15 mouse cellular contexts compared by ENCODE assay signal in the genomic region with DNA sequence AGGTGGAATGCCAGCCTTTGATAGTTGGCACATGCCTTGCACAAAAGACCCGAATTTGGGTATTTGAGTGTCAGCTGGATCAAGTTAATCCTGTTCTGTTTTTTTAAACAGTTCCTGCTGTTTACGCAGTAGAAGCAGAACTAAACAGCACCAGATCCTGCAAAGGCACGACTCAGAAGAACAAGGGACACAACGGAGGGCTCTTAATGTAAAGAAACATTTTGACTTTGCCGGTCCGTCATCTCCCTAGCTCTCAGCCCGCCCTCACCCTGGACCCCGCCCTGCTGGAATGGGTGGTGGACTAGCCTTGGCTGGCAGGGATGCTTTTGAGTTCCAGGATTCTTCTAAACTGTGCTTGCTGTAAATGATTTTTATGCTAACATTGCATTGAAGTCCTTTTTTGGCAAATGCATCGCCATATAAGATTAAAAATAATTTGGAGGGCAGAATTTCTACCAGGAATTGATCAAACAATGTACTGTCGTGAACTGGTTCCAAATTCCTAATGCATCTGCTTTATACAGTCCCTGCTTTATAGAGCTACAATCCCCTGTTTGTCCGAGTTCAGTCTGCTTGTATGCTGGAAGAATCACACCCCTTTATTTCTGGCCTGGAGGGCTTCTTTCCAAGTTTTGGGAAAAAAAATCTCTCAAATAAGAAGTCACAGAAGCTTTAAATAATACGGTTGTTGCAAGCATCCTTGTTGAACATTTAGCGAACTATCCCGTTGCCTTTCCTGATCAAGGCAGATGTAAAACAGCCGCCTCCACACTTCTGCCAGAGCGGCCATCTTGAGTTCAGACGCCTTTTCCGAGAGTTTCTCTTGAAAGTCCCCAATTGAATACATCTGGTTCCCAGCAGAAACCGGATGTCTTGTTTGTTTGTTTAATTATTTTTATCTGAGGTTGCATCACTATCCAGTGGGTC.
DNase-seq lines count a peak whose midpoint lies in the region; ATAC-seq lines count a peak whose summit lies in the region.
"Had no signal": no experiment of that assay in that cellular context is flagged by ENCODE, and none has a peak within 500 bp of the region (broad histone marks: within the 10 kb centered on the region; RNA-seq: fewer than 3 reads in every experiment).

No protein-coding gene starts in this region.

- H3K27ac ChIP-seq in limb, embryonic 13.5 days = no peak overlapping the region
- H3K27ac ChIP-seq in limb, embryonic 10.5 days = no peak overlapping the region; the same call in 1 of the 2 replicates
- H3K27ac ChIP-seq in forebrain, embryonic 15.5 days (replicated peaks) = no peak overlapping the region
- H3K27ac ChIP-seq: forebrain, embryonic 10.5 days; heart, embryonic 15.5 days; limb, embryonic 12.5 days had no signal

- intact Hi-C loops in heart, postnatal 10 days (cut with DNase I) = no loop called here

- WGBS in limb, embryonic 13.5 days = 54% methylated on average over 19 of the region's 19 CpGs
- WGBS in limb, embryonic 10.5 days = 78% methylated on average over 19 of the region's 19 CpGs
- WGBS in forebrain, embryonic 15.5 days = 65% methylated on average over 19 of the region's 19 CpGs

- H3K4me3 ChIP-seq in limb, embryonic 13.5 days = no peak overlapping the region
- no peak overlapping the region for H3K4me3 ChIP-seq in limb, embryonic 10.5 days
- H3K4me3 ChIP-seq in forebrain, embryonic 15.5 days = no peak overlapping the region
- H3K4me3 ChIP-seq: forebrain, embryonic 10.5 days; heart, embryonic 15.5 days; limb, embryonic 12.5 days had no signal

- no peaks in the 10 kb centered on the region for H3K36me3 ChIP-seq in limb, embryonic 13.5 days
- H3K36me3 ChIP-seq in limb, embryonic 10.5 days = no peaks in the 10 kb centered on the region
- no peaks in the 10 kb centered on the region for H3K36me3 ChIP-seq in forebrain, embryonic 15.5 days
- H3K36me3 ChIP-seq: forebrain, embryonic 10.5 days; heart, embryonic 15.5 days; limb, embryonic 12.5 days had no signal

- no peak for ATAC-seq in limb, embryonic 13.5 days (ENCODE audit: low FRiP score, low read depth)
- no peak for ATAC-seq in forebrain, embryonic 15.5 days (replicated peaks)

- no peaks in the 10 kb centered on the region; the same call in 1 of the 2 replicates for H3K27me3 ChIP-seq in limb, embryonic 13.5 days
- no peaks in the 10 kb centered on the region for H3K27me3 ChIP-seq in limb, embryonic 10.5 days (ENCODE audit: low read depth, poor library complexity, severe bottlenecking)
- H3K27me3 ChIP-seq in forebrain, embryonic 15.5 days = no peaks in the 10 kb centered on the region
- H3K27me3 ChIP-seq: CH12.LX; heart, embryonic 15.5 days had no signal

- no peak overlapping the region for H3K9ac ChIP-seq in limb, embryonic 13.5 days
- H3K9ac ChIP-seq in forebrain, embryonic 15.5 days (replicated peaks) = no peak overlapping the region
- H3K9ac ChIP-seq: heart, embryonic 15.5 days; limb, embryonic 12.5 days had no signal

- peak overlapping the region; percentile 15; the same call in 1 of the 2 replicates for H3K4me2 ChIP-seq in limb, embryonic 13.5 days (replicated peaks)
- no peak overlapping the region for H3K4me2 ChIP-seq in forebrain, embryonic 15.5 days (replicated peaks)
- H3K4me2 ChIP-seq: heart, embryonic 15.5 days; limb, embryonic 12.5 days had no signal

- no peaks in the 10 kb centered on the region for H3K9me3 ChIP-seq in limb, embryonic 13.5 days
- no peaks in the 10 kb centered on the region for H3K9me3 ChIP-seq in limb, embryonic 10.5 days (replicated peaks)
- H3K9me3 ChIP-seq in forebrain, embryonic 15.5 days = no peaks in the 10 kb centered on the region
- H3K9me3 ChIP-seq: forebrain, embryonic 10.5 days; heart, embryonic 15.5 days; limb, embryonic 12.5 days had no signal

- H3K4me1 ChIP-seq in limb, embryonic 13.5 days = peaks cover 14% of the 10 kb centered on the region; the same call in 1 of the 2 replicates
- H3K4me1 ChIP-seq in limb, embryonic 10.5 days = peaks cover 5% of the 10 kb centered on the region; the same call in 1 of the 2 replicates
- H3K4me1 ChIP-seq in forebrain, embryonic 15.5 days = peaks cover 2% of the 10 kb centered on the region; the same call in 1 of the 2 replicates

- peak; percentile 11 to 18 for DNase-seq in heart, postnatal 10 days
- DNase-seq in heart, adult 8-10 months (ENCODE audit: low spot score) = no peak
- DNase-seq in limb, embryonic 10.5 days (ENCODE audit: low spot score) = no peak
- peak; percentile 22 for DNase-seq in embryo, embryonic 10.5 days (ENCODE audit: low spot score)
- DNase-seq in lung, postnatal 14 days = peak; percentile 24
- no peak for DNase-seq in right cerebral cortex, adult 18-20 months
- DNase-seq: cerebellum, adult 2 months; retina, postnatal 1 day; thymus, postnatal 36 days had no signal

Comparison
In these comparisons a context has a peak if more than half of its experiments do, and no peak if none do; other contexts are left out.
1. DNase-seq: peak in heart, postnatal 10 days (2 of 2), embryo, embryonic 10.5 days (single experiment) and lung, postnatal 14 days (single experiment); none in heart, adult 8-10 months (single experiment), limb, embryonic 10.5 days (single experiment) and right cerebral cortex, adult 18-20 months (single experiment).